Mouse (Mus musculus) thymus, postnatal 4 days (tissue): Measurements from ENCODE around the gene Adh4.
A peak's percentile ranks its signal among the peaks of the same experiment; 100 is the strongest.
"Not testable (repeated sequence)": the region's sequence is repeated elsewhere in the genome, so short reads cannot be mapped to it uniquely, and the experiment has no call there.

Source experiments
- DNase-seq: peaks from one replicate; pipeline ENCODE4 v3.0.0; 2021

The Adh4 gene

GRCm38 (mm10) chr3:138415121-138415690, at the start of gene Adh4:
Gene Adh4 (plus strand): TSS chr3:138415466.
- no peak for DNase-seq

- no peak for DNase-seq
These were observed 49.1 kb upstream of the Adh4 start for GRCm38 (mm10) chr3:138366181-138366580.

GRCm38 (mm10) chr3:138369546-138369945, 45.7 kb upstream of the Adh4 start:
- DNase-seq: no peak

GRCm38 (mm10) chr3:138370289-138370688, 45.0 kb upstream of the Adh4 start:
- DNase-seq: not testable (repeated sequence)

GRCm38 (mm10) chr3:138373920-138374319, 41.3 kb upstream of the Adh4 start:
- DNase-seq: no peak

GRCm38 (mm10) chr3:138375148-138375547, 40.1 kb upstream of the Adh4 start:
- DNase-seq: no peak

- DNase-seq: no peak
These were observed 34.1 kb upstream of the Adh4 start for GRCm38 (mm10) chr3:138381133-138381532.

GRCm38 (mm10) chr3:138387155-138387554, 28.1 kb upstream of the Adh4 start:
- DNase-seq: no peak

- DNase-seq: no peak
These were observed 10.4 kb upstream of the Adh4 start for GRCm38 (mm10) chr3:138404872-138405271.

- peak; percentile 26 for DNase-seq
These were observed 9.9 kb upstream of the Adh4 start for GRCm38 (mm10) chr3:138405341-138405740.

- DNase-seq: no peak
These were observed 9.4 kb upstream of the Adh4 start for GRCm38 (mm10) chr3:138405840-138406239.

GRCm38 (mm10) chr3:138407920-138408319, 7.3 kb upstream of the Adh4 start:
- DNase-seq: no peak

GRCm38 (mm10) chr3:138409585-138409984, 5.7 kb upstream of the Adh4 start:
- DNase-seq: no peak

- DNase-seq: no peak
These were observed 5.1 kb upstream of the Adh4 start for GRCm38 (mm10) chr3:138410211-138410610.

GRCm38 (mm10) chr3:138419369-138419768, 4.1 kb downstream of the Adh4 start:
- no peak for DNase-seq

GRCm38 (mm10) chr3:138420385-138420784, 5.1 kb downstream of the Adh4 start:
- DNase-seq: no peak

- no peak for DNase-seq
These were observed 8.4 kb downstream of the Adh4 start for GRCm38 (mm10) chr3:138423664-138424063.

- DNase-seq: no peak
These were observed 9.0 kb downstream of the Adh4 start for GRCm38 (mm10) chr3:138424247-138424646.

GRCm38 (mm10) chr3:138430360-138430976, 15.2 kb downstream of the Adh4 start:
- no peak for DNase-seq

GRCm38 (mm10) chr3:138431835-138432234, 16.6 kb downstream of the Adh4 start:
- DNase-seq: no peak

GRCm38 (mm10) chr3:138438716-138439115, 23.4 kb downstream of the Adh4 start:
- DNase-seq: no peak

- no peak for DNase-seq
These were observed 26.9 kb downstream of the Adh4 start for GRCm38 (mm10) chr3:138442203-138442602.

GRCm38 (mm10) chr3:138442612-138443464, 27.6 kb downstream of the Adh4 start, which contains the start of gene Adh5:
Gene Adh5 (plus strand): TSS chr3:138443093.
- DNase-seq: peak; percentile 96

- no peak for DNase-seq
These were observed 28.2 kb downstream of the Adh4 start for GRCm38 (mm10) chr3:138443465-138443771.
